Mouse (Mus musculus) brain, embryonic 14.5 days (tissue): ENCODE results near the gene Gtpbp3. TPM values are rescaled to one million over a fixed set of nuclear protein-coding genes. Genes with fewer than 3 reads are reported as not detected.

Source experiments
- DNase-seq: peaks from one replicate; pipeline ENCODE4 v3.0.0-alpha.2; 2011; ENCODE audit warnings: low read depth
- CTCF ChIP-seq: fragments of 200-500 bp; IDR thresholded peaks from 2 replicates; pipeline ENCODE4 v1.5.1; 2012; ENCODE audit warnings: inconsistent platforms, mild to moderate bottlenecking, moderate library complexity, borderline replicate concordance; ENCODE audit not compliant: insufficient read depth, insufficient read length; ENCODE audit errors: extremely low read depth
- POLR2A ChIP-seq: fragments of 200-500 bp; IDR thresholded peaks from 2 replicates; pipeline ENCODE4 v1.6.1; 2012; ENCODE audit warnings: mild to moderate bottlenecking, inconsistent platforms, borderline replicate concordance; ENCODE audit not compliant: poor library complexity, insufficient read depth, insufficient read length, severe bottlenecking; ENCODE audit errors: extremely low read depth
- polyA plus RNA-seq: library from polyadenylated mRNA; depleted of rRNA; stranded (reverse); fragments of >200 nt; gene quantifications from 2 replicates; pipeline ENCODE4 v1.2.3, GENCODE M21; 2012; rRNA removed

Gtpbp3 gene
- polyA plus RNA-seq = 25.5 and 34.2 TPM in 2 replicates

GRCm38 (mm10) chr8:71487691-71488445, at the start of gene Gtpbp3:
TSS of gene Gtpbp3 (plus strand) at chr8:71488103.
- TF ChIP-seq CTCF (no peak), POLR2A (no peak)
- DNase-seq = peak; percentile 89

GRCm38 (mm10) chr8:71441404-71441803, 46.5 kb upstream of the Gtpbp3 start:
- DNase-seq = peak; percentile 82

GRCm38 (mm10) chr8:71445096-71445495, 42.8 kb upstream of the Gtpbp3 start:
- DNase-seq = no peak
- TF ChIP-seq POLR2A = no peak
- no peak for TF ChIP-seq CTCF

More at GRCm38 (mm10) chr8:71441404-71441803, 46.5 kb upstream of the Gtpbp3 start:
- TF ChIP-seq POLR2A (no peak), CTCF (peak; percentile 62)

GRCm38 (mm10) chr8:71451337-71451736, 36.6 kb upstream of the Gtpbp3 start:
- DNase-seq = no peak
- TF ChIP-seq CTCF = no peak
- TF ChIP-seq POLR2A = no peak

- TF ChIP-seq POLR2A (no peak), CTCF (no peak)
Observed at GRCm38 (mm10) chr8:71451777-71452176, 36.1 kb upstream of the Gtpbp3 start.

GRCm38 (mm10) chr8:71452669-71453068, 35.2 kb upstream of the Gtpbp3 start:
- DNase-seq = no peak
- TF ChIP-seq POLR2A (no peak), CTCF (no peak)

More at GRCm38 (mm10) chr8:71451777-71452176, 36.1 kb upstream of the Gtpbp3 start:
- no peak for DNase-seq

GRCm38 (mm10) chr8:71454668-71455067, 33.2 kb upstream of the Gtpbp3 start:
- TF ChIP-seq POLR2A = no peak
- no peak for TF ChIP-seq CTCF
- DNase-seq = no peak

GRCm38 (mm10) chr8:71456906-71457305, 31.0 kb upstream of the Gtpbp3 start:
- no peak for DNase-seq
- no peak for TF ChIP-seq POLR2A
- TF ChIP-seq CTCF = no peak

GRCm38 (mm10) chr8:71457659-71458270, 30.1 kb upstream of the Gtpbp3 start:
- no peak for DNase-seq

GRCm38 (mm10) chr8:71460716-71461115, 27.2 kb upstream of the Gtpbp3 start:
- DNase-seq = no peak

More at GRCm38 (mm10) chr8:71457659-71458270, 30.1 kb upstream of the Gtpbp3 start:
- TF ChIP-seq CTCF (no peak), POLR2A (no peak)

GRCm38 (mm10) chr8:71461152-71461840, 26.6 kb upstream of the Gtpbp3 start:
- TF ChIP-seq CTCF (no peak), POLR2A (no peak)
- no peak for DNase-seq

More at GRCm38 (mm10) chr8:71460716-71461115, 27.2 kb upstream of the Gtpbp3 start:
- TF ChIP-seq POLR2A = no peak
- TF ChIP-seq CTCF = no peak
